Mouse (Mus musculus) hindbrain, embryonic 16.5 days (tissue): ENCODE measurements at regions not wholly inside any gene's neighbourhood (a gene's known extent, or its start where the extent isn't known, plus 50 kb on each side); places are given as distances from the start of the nearest gene placed in this dataset.

Experiments used
- ATAC-seq: fragments of 200-750 bp; cut with Nextera tagmentation; 2 replicates; pipeline ENCODE4 v1.8.0; 2017; ENCODE audit warnings: moderate TSS enrichment, moderate library complexity
- H3K27ac ChIP-seq: fragments of 300-500 bp; sonication (generic); 2 replicates; pipeline ENCODE4 v1.5.1; 2014; ENCODE audit warnings: low read depth, mild to moderate bottlenecking, control low read depth, low read length, moderate library complexity
- H3K27me3 ChIP-seq: fragments of 300-500 bp; sonication (generic); replicated peaks from 2 replicates; pipeline ENCODE4 v1.6.1; 2014; ENCODE audit warnings: low read length; ENCODE audit not compliant: control insufficient read depth, insufficient read depth
- H3K36me3 ChIP-seq: fragments of 300-500 bp; sonication (generic); 2 replicates; pipeline ENCODE4 v1.6.1; 2014; ENCODE audit warnings: mild to moderate bottlenecking, low read length, moderate library complexity, mixed read lengths; ENCODE audit not compliant: control insufficient read depth, insufficient read depth
- H3K4me1 ChIP-seq: fragments of 300-500 bp; sonication (generic); 2 replicates; pipeline ENCODE4 v1.6.1; 2014; ENCODE audit warnings: low read depth, low read length; ENCODE audit not compliant: control insufficient read depth, insufficient read depth
- H3K4me2 ChIP-seq: fragments of 300-500 bp; sonication (generic); 2 replicates; pipeline ENCODE4 v1.6.1; 2014; ENCODE audit warnings: mild to moderate bottlenecking, low read length, control low read depth, moderate library complexity
- H3K4me3 ChIP-seq: fragments of 300-500 bp; sonication (generic); 2 replicates; pipeline ENCODE4 v1.5.1; 2014; ENCODE audit warnings: mild to moderate bottlenecking, low read length, control low read depth, moderate library complexity
- H3K9ac ChIP-seq: fragments of 300-500 bp; sonication (generic); 2 replicates; pipeline ENCODE4 v1.6.1; 2014; ENCODE audit warnings: low read depth, mild to moderate bottlenecking, control low read depth, low read length, moderate library complexity
- H3K9me3 ChIP-seq: fragments of 300-500 bp; sonication (generic); 2 replicates; pipeline ENCODE4 v1.6.1; 2014; ENCODE audit warnings: mild to moderate bottlenecking, low read length, moderate library complexity; ENCODE audit not compliant: control insufficient read depth
- WGBS: fragments of 180-500 bp; shearing (Covaris S2); extraction: QIAGEN DNeasy Blood & Tissue Kit; methylation state at CpG from one replicate; pipeline ENCODE4 v1.1.7; 2014; 5-methylcytosine and 5-hydroxymethylcytosine counted together

DNA sequence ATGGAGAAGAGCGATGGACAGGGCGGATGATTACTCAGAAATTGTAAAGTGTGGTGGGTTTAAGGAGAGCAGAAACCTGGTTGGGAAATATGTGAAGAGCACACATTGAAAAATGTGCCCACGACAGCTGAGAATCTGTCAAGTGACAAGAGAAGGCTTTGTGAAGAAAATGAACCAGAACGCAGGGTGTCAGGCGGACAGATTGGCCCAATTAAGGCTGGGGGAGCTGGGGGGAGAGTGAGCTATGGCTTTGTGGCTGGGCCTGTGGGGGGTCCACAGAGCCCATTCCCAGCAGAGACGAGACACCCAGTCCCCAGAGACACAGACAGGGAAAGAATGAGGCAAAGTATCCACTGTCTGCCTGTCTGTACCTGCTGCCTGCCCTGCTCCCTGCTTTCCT, 153.3 kb downstream of the Shq1 start:
- ATAC-seq: no peak; the same call in 1 of the 2 replicates
- Histone ChIP-seq H3K27ac (no peak overlapping the region), H3K9me3 (no peaks in the 10 kb centered on the region), H3K4me3 (no peak overlapping the region), H3K4me1 (peaks cover 6% of the 10 kb centered on the region; the same call in 1 of the 2 replicates), H3K4me2 (no peak overlapping the region), H3K36me3 (no peaks in the 10 kb centered on the region), H3K27me3 (peaks cover 3% of the 10 kb centered on the region; the same call in 1 of the 2 replicates), H3K9ac (no peak overlapping the region)
- 43% methylated on average over 6 of the region's 6 CpGs for WGBS

DNA sequence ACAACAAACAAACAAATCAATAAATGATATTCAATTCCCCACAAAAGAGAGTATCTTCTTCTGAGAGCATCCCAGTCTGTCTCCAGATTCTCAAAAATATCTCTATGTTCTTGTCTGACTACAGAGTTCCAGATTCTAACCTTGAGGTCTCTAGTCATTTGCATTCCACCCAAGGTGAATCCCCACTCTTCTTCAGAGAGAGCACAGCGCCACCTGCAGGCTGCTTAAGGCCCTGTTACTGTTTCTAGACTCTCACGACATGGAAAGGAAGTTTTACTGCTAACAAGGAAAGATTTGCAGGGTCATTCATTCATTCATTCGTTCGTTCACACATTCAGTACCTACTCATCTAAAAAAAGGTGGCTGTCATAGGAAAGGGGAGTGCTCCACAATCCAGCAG, 158.3 kb downstream of the Shq1 start:
- Histone ChIP-seq H3K27ac (no peak overlapping the region), H3K4me3 (no peak overlapping the region), H3K36me3 (no peaks in the 10 kb centered on the region), H3K9ac (no peak overlapping the region), H3K4me1 (no peaks in the 10 kb centered on the region), H3K9me3 (no peaks in the 10 kb centered on the region), H3K4me2 (no peak overlapping the region), H3K27me3 (peaks cover 3% of the 10 kb centered on the region; the same call in 1 of the 2 replicates)
- 59% methylated on average over 4 of the region's 4 CpGs for WGBS
- no peak for ATAC-seq

DNA sequence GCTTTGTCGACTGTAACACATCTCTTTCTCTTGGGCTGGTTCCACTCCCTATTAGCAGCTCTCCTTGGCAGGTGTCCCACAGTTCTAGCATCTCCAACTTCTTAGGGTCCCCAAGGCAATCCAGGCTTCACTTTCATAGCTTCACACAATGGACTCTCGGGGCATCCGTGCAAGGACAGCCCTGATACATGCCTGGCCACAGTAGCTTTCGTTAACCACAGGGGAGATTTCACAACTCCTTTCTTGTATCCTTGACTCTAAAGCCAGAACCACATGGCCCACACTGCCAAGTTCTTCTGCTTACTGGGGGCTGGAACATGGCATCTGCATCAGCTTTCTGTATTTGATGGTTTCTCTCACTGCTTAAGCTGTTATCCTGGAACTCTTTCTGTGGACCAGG, 160.3 kb downstream of the Shq1 start:
- Histone ChIP-seq H3K4me2 (no peak overlapping the region), H3K4me3 (no peak overlapping the region), H3K4me1 (no peaks in the 10 kb centered on the region), H3K9ac (no peak overlapping the region), H3K27ac (no peak overlapping the region), H3K27me3 (no peaks in the 10 kb centered on the region; the same call in 1 of the 2 replicates), H3K9me3 (no peaks in the 10 kb centered on the region), H3K36me3 (no peaks in the 10 kb centered on the region)
- no peak for ATAC-seq
- WGBS: 82% methylated on average over 4 of the region's 4 CpGs

- no peaks in the 10 kb centered on the region; the same call in 1 of the 2 replicates for H3K27me3 ChIP-seq
- peaks cover 16% of the 10 kb centered on the region for H3K4me1 ChIP-seq
- no peaks in the 10 kb centered on the region for H3K36me3 ChIP-seq
- H3K9ac ChIP-seq: no peak overlapping the region
- peak; percentile 57 for ATAC-seq
- 40% methylated on average over 15 of the region's 15 CpGs for WGBS
- no peaks in the 10 kb centered on the region for H3K9me3 ChIP-seq
- no peak overlapping the region for H3K4me3 ChIP-seq
- H3K4me2 ChIP-seq: no peak overlapping the region
- no peak overlapping the region for H3K27ac ChIP-seq
These were observed 165.3 kb downstream of the Shq1 start for GRCm38 (mm10) chr6:100505506-100506247.

DNA sequence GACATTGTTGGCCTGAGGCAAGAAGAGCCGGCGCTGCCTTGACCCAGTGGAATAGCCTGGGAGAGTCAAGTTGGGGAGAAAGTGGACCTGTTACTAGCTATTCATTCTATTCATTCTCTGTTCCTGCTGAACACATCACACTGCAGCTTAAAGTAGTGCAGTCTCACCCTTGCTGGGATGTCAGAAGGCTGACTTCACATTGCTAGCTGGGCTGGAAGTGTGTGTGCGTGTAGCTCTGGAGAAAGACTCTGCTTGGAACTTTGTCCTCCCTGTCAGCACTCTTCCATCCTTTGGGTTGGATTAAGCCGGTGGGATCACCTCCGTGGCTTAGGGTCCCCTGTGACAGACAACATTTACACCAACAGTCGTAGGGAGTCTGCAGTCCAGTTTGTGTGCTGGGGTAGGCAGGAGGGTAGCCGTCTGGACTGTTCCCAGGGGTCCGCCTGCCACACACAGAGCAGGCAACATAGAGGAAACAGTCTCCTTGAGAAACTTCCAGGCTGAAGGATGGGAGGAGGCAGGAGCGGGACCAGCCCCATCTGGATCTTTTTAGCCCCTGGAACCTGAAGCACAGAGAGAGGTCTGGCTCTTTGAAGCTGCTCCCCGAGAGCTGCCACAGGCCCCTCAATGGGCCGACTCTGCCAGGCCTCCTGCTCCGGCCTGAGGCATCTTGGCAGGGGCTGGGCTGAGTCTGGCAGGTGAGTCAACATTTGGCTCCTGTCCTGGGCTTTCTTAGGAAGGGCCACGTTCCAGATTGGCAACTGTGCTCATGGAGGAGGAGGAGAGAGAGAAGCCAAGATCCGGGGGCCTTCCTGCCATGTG, 167.8 kb downstream of the Shq1 start:
- peak; percentile 75 for ATAC-seq
- Histone ChIP-seq H3K4me3 (no peak overlapping the region), H3K36me3 (no peaks in the 10 kb centered on the region), H3K4me1 (peaks cover 19% of the 10 kb centered on the region), H3K9me3 (no peaks in the 10 kb centered on the region), H3K9ac (no peak overlapping the region), H3K27me3 (peaks cover 3% of the 10 kb centered on the region; the same call in 1 of the 2 replicates), H3K4me2 (no peak overlapping the region), H3K27ac (no peak overlapping the region)
- WGBS: 46% methylated on average over 14 of the region's 14 CpGs

DNA sequence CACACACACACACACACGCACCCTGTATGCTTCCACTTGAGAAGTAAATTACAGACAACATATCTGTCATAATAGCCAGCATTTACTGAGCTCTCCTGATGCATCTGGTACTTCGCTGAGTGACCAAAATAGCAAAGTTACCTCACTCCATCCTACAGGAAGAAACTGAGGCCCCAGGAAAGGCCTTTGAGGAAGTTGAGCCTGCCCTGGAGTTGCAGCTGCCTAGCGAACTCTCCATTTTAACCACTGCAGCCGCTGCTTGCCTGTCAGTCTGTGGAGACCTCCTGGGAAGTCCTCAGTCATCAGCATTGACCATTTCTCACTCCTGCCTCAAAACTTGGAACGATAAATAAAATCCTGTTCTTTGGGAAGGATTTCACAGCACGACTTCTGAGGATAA, 168.8 kb downstream of the Shq1 start:
- ATAC-seq: no peak
- Histone ChIP-seq H3K4me1 (peaks cover 19% of the 10 kb centered on the region), H3K9ac (no peak overlapping the region), H3K4me2 (no peak overlapping the region), H3K4me3 (no peak overlapping the region), H3K27ac (no peak overlapping the region), H3K36me3 (no peaks in the 10 kb centered on the region), H3K9me3 (no peaks in the 10 kb centered on the region), H3K27me3 (0 out of 2 replicates have a peak, but pooled peaks cover 3% of the 10 kb centered on the region)
- 42% methylated on average over 6 of the region's 6 CpGs for WGBS

GRCm38 (mm10) chr6:100500741-100501140, 170.2 kb downstream of the Shq1 start:
- H3K27ac ChIP-seq: no peak overlapping the region
- no peak overlapping the region for H3K4me3 ChIP-seq
- H3K9me3 ChIP-seq: no peaks in the 10 kb centered on the region
- ATAC-seq: no peak
- WGBS: 52% methylated on average over 2 of the region's 2 CpGs
- H3K36me3 ChIP-seq: no peaks in the 10 kb centered on the region
- no peak overlapping the region for H3K4me2 ChIP-seq
- no peak overlapping the region for H3K9ac ChIP-seq
- 0 out of 2 replicates have a peak, but pooled peaks cover 3% of the 10 kb centered on the region for H3K27me3 ChIP-seq
- H3K4me1 ChIP-seq: peaks cover 19% of the 10 kb centered on the region

DNA sequence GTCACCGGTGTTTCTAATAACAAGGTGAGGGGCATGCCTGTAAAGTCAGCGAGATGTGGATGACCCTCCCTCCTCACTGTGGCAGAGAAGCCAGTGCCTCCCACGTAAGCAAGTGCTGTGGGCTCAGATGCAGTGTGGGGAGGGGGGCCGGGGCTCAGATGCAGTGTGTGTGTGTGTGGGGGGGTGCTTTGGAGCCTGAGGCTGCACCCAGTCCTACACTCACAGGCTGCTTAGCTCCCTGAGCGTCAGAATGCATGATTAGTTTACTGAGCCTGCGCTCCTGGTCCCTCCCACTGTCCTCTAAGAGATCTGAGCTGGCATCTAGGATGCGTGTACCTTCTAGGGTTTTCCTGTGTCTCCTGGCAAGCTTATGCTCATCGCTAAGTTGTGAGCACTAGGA, 170.9 kb downstream of the Shq1 start:
- H3K9ac ChIP-seq: no peak overlapping the region
- no peaks in the 10 kb centered on the region for H3K9me3 ChIP-seq
- H3K4me3 ChIP-seq: no peak overlapping the region
- 54% methylated on average over 8 of the region's 8 CpGs for WGBS
- peaks cover 19% of the 10 kb centered on the region for H3K4me1 ChIP-seq
- H3K27me3 ChIP-seq: 0 out of 2 replicates have a peak, but pooled peaks cover 3% of the 10 kb centered on the region
- no peak overlapping the region for H3K27ac ChIP-seq
- H3K4me2 ChIP-seq: no peak overlapping the region
- H3K36me3 ChIP-seq: no peaks in the 10 kb centered on the region
- ATAC-seq: no peak

DNA sequence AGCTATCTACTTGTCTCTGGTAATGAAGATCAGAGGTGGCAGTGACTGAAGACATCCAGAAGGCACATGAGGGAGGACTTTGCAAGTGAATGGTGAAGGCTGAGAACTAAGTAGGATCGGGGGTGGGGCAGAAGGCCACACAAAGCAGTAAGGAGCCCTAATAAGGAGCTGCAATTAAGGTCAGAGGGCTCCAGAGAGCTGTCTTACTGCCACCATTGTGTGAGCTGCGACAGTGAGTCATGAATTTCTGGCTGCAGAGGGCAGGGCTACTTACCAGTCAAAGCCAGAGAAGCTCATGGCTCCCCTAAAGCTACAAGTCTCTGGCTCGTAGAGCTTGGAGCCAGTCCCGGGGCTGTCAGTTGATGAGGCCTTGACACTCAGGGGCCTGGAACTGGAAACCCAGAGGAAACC, 172.1 kb downstream of the Shq1 start:
- H3K27ac ChIP-seq: no peak overlapping the region
- H3K4me2 ChIP-seq: no peak overlapping the region
- 0 out of 2 replicates have a peak, but pooled peaks cover 3% of the 10 kb centered on the region for H3K27me3 ChIP-seq
- H3K9me3 ChIP-seq: no peaks in the 10 kb centered on the region
- H3K4me1 ChIP-seq: peaks cover 19% of the 10 kb centered on the region
- no peak for ATAC-seq
- H3K36me3 ChIP-seq: no peaks in the 10 kb centered on the region
- no peak overlapping the region for H3K4me3 ChIP-seq
- no peak overlapping the region for H3K9ac ChIP-seq
- 26% methylated on average over 4 of the region's 4 CpGs for WGBS
